Mouse (Mus musculus): Measurements from ENCODE around the gene Plscr1.

GRCm38 (mm10) chr9:92217896-92218295 is 31.7 kb upstream of the Plscr1 start:
- TF ChIP-seq CHD2 (IDR thresholded peaks at IDR 0.05; ENCODE audit: low read depth, low read length): no peak
- TF ChIP-seq HCFC1 (IDR thresholded peaks at IDR 0.05; ENCODE audit: borderline replicate concordance, insufficient read depth, low read length): no peak
- no peak for TF ChIP-seq ZC3H11A (IDR thresholded peaks at IDR 0.05; ENCODE audit: borderline replicate concordance, low read depth, low read length)
- TF ChIP-seq MAFK (IDR thresholded peaks at IDR 0.05; ENCODE audit: insufficient read depth, low read depth, low read length): no peak
